Mouse (Mus musculus): ENCODE measurements at regions not wholly inside any gene's neighbourhood (a gene's known extent, or its start where the extent isn't known, plus 50 kb on each side); places are given as distances from the start of the nearest gene placed in this dataset.

DNA sequence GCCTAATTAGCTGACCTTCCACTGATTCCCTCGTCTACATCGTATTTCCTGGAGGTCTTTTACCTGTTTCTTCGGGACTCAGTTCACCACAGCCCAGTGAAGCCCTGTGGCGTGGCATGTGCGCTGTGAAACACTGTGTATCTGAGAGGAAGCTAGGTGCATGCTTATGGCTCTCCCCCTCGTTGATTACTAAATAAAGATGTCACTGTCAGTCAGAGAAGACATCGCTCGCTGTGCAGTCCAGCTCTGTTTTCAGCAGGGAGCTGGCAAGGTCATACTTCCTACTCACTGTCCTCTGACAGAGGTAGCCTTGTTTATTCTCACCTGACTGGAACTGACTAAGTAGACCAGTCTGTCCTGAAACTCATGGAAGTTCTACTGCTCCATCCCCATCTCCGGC lies 68.7 kb upstream of the Adrb1 start:
- TF ChIP-seq TCF12 (IDR thresholded peaks at IDR 0.05; ENCODE audit: low read depth, low read length), result no peak
- TF ChIP-seq CHD2 (IDR thresholded peaks at IDR 0.05; ENCODE audit: low read length), result no peak
- no peak for TF ChIP-seq ETS1 (IDR thresholded peaks at IDR 0.05; ENCODE audit: low read depth, low read length)
- no peak for TF ChIP-seq ZC3H11A (IDR thresholded peaks at IDR 0.05; ENCODE audit: low read depth, low read length)
- no peak for TF ChIP-seq RCOR1 (IDR thresholded peaks at IDR 0.05; ENCODE audit: low read depth, low read length)
- TF ChIP-seq JUND (IDR thresholded peaks at IDR 0.05; ENCODE audit: low read depth, low read length), result no peak
- TF ChIP-seq ZMIZ1 (IDR thresholded peaks at IDR 0.05; ENCODE audit: low read depth, low read length), result no peak
- no peak for TF ChIP-seq UBTF (IDR thresholded peaks at IDR 0.05; ENCODE audit: borderline replicate concordance, insufficient read depth, low read depth, low read length)
- TF ChIP-seq BHLHE40 (IDR thresholded peaks at IDR 0.05; ENCODE audit: borderline replicate concordance, low read depth, low read length), result no peak

DNA sequence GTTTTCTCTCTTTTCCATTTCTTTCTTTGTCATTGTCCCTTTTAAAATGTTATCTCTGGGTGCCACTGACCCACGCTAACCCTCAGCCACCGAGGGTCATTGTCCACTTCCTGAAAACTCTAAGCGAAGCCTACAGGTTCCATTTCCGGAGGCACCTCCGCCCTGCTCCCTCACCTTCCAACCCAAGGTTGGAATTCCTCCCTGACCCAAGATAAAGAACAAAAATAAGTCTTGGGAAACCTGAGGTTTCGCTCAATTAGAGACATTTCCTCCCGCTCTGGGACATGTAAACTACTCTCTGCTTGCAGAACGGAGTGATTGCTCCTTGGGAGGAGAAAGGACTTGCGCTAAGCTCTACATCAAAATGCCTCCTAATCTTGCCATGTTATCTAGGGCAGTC lies 66.7 kb upstream of the Adrb1 start:
- H3K27ac ChIP-seq (ENCODE audit: control insufficient read depth, low read depth, low read length), result no peak overlapping the region
- H3K4me1 ChIP-seq (ENCODE audit: control insufficient read depth in 1 of 2, insufficient read depth in 2 of 2, low read length in 2 of 2), result no peaks in the 10 kb centered on the region
- peaks cover 1 to 8% of the 10 kb centered on the region in 2 experiments; a peak in 3 of 4 replicates for H3K27me3 ChIP-seq (ENCODE audit: control insufficient read depth in 1 of 2, insufficient read depth in 2 of 2, low read length in 2 of 2)
- DNase-seq (ENCODE audit: low read depth, low spot score), result no peak
- no peak overlapping the region for H3K4me3 ChIP-seq (ENCODE audit: control insufficient read depth in 1 of 2, insufficient read depth in 1 of 2, low read depth in 2 of 2, low read length in 2 of 2)
- H3K36me3 ChIP-seq (ENCODE audit: control insufficient read depth in 1 of 2, insufficient read depth in 2 of 2, low read length in 2 of 2), result no peaks in the 10 kb centered on the region
- no peaks in the 10 kb centered on the region for H3K79me2 ChIP-seq (ENCODE audit: control insufficient read depth, insufficient read depth, low read length, poor library complexity)
- H3K9ac ChIP-seq (ENCODE audit: control insufficient read depth, low read depth, low read length, poor library complexity, severe bottlenecking), result no peak overlapping the region
- H3K9me3 ChIP-seq (replicated peaks; ENCODE audit: insufficient read depth, low read length), result no peaks in the 10 kb centered on the region
- no peak for TF ChIP-seq USF1 (IDR thresholded peaks at IDR 0.05; ENCODE audit: low read depth, low read length)
- no peak for TF ChIP-seq POLR2AphosphoS2 (IDR thresholded peaks at IDR 0.05; ENCODE audit: low read length)
- TF ChIP-seq MXI1 (IDR thresholded peaks at IDR 0.05; ENCODE audit: low read depth, low read length), result no peak

More for the DNA sequence above, 68.7 kb upstream of the Adrb1 start:
- no peak overlapping the region for H3K9ac ChIP-seq (ENCODE audit: control insufficient read depth, low read depth, low read length, poor library complexity, severe bottlenecking)
- no peak overlapping the region for H3K27ac ChIP-seq (ENCODE audit: control insufficient read depth, low read depth, low read length)
- DNase-seq (ENCODE audit: low read depth, low spot score), result no peak
- no peaks in the 10 kb centered on the region for H3K79me2 ChIP-seq (ENCODE audit: control insufficient read depth, insufficient read depth, low read length, poor library complexity)
- no peak overlapping the region for H3K4me3 ChIP-seq (ENCODE audit: control insufficient read depth in 1 of 2, insufficient read depth in 1 of 2, low read depth in 2 of 2, low read length in 2 of 2)
- peaks cover 1 to 8% of the 10 kb centered on the region in 2 experiments; a peak in 3 of 4 replicates for H3K27me3 ChIP-seq (ENCODE audit: control insufficient read depth in 1 of 2, insufficient read depth in 2 of 2, low read length in 2 of 2)
- H3K4me1 ChIP-seq (ENCODE audit: control insufficient read depth in 1 of 2, insufficient read depth in 2 of 2, low read length in 2 of 2), result no peaks in the 10 kb centered on the region
- H3K36me3 ChIP-seq (ENCODE audit: control insufficient read depth in 1 of 2, insufficient read depth in 2 of 2, low read length in 2 of 2), result no peaks in the 10 kb centered on the region
- no peaks in the 10 kb centered on the region for H3K9me3 ChIP-seq (replicated peaks; ENCODE audit: insufficient read depth, low read length)

DNA sequence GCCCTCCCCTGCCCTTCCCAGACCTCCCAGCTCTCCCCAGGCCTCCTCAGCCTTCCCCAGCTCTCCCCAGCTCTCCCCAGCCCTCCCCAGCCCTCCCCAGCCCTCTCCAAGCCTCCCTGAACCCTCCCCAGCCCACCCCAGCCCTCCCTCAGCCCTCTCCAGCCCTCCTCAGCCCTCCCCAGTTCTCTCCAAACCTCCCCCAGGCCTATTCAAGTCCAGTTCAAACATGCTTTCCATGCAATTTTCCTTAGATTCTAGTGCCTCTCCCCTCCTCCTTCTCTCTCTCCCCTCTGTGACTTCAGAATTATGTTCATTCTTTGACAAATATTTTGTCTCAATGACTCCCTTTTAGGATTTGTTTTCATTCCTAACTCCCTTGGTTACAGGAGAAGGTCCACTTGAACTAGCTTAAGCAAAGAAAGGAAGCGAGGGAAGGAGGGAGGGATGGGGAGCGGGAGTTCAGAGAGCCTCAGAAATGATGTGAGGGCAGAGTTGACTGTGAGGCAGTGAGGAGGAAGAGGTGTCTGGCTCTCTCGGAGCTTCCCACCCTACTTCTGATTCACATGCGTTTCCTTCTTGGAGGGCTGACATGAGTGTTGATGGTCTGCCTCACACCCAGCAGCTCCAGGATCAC lies 61.3 kb upstream of the Adrb1 start:
- DNase-seq (ENCODE audit: low read depth, low spot score), result no peak
- Histone ChIP-seq H3K9me3 (replicated peaks; ENCODE audit: insufficient read depth, low read length) (no peaks in the 10 kb centered on the region), H3K4me3 (ENCODE audit: control insufficient read depth in 1 of 2, insufficient read depth in 1 of 2, low read depth in 2 of 2, low read length in 2 of 2) (no peak overlapping the region), H3K79me2 (ENCODE audit: control insufficient read depth, insufficient read depth, low read length, poor library complexity) (no peaks in the 10 kb centered on the region), H3K4me1 (ENCODE audit: control insufficient read depth in 1 of 2, insufficient read depth in 2 of 2, low read length in 2 of 2) (no peaks in the 10 kb centered on the region), H3K27me3 (ENCODE audit: control insufficient read depth in 1 of 2, insufficient read depth in 2 of 2, low read length in 2 of 2) (peaks cover 4 to 8% of the 10 kb centered on the region in 2 experiments; a peak in 3 of 4 replicates), H3K9ac (ENCODE audit: control insufficient read depth, low read depth, low read length, poor library complexity, severe bottlenecking) (no peak overlapping the region), H3K27ac (ENCODE audit: control insufficient read depth, low read depth, low read length) (no peak overlapping the region), H3K36me3 (ENCODE audit: control insufficient read depth in 1 of 2, insufficient read depth in 2 of 2, low read length in 2 of 2) (no peaks in the 10 kb centered on the region)
- no peak for TF ChIP-seq HCFC1 (IDR thresholded peaks at IDR 0.05; ENCODE audit: low read depth, low read length)
